Mouse (Mus musculus) retina, postnatal 7 days (tissue): ENCODE data around the gene Rhebl1.

ENCODE experiments used
- DNase-seq: peaks from one replicate; pipeline ENCODE4 v3.0.0-alpha.2; 2012; ENCODE audit warnings: low read depth, low spot score

Gene Rhebl1

DNA sequence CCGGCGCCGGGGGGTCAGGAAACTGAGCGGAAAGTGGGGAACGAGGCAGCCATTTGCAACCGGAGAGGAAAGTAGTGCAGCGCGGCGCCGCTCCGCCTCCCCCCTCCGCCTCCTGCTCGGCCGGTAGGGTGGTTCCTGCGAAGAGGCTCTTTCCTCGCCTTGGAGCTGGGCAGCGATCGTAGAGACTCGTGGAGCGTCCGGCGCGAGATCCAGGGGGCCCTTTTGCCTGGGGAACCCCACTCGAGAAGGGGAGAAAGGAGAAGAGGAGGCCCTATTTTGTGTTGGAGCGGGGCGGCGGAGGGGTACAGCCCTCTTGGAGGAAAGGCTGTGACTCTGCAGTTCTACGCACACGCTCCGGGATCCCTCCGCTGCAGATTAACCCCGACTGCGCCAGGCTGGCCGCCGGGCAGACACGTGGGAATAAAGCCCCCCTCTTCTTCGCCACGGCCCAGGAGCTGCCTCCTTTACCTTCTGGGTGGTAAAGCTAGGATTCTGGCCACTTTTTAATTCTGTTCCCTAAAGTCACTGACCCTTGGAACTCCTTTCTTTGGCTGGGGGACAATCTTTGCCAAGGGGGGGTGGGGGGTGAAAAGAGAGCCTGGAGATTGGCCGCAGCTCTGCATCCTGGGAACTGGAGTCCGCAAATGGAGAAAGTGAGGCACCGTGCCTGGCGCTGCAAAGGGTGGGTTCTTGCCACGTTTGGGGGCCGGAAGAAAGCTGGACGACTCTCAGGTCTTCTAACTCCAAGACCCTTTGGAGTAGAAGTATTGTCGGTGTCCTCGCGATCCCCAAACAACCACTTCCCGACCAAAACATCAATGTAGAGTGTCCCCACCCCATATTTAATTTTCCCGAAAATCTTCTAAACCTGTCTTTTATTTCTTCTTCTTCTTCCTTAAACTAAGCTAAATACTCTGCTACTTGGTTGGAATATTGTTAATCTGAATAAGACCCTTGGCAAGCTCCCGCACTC is 22.1 kb downstream of the Rhebl1 start:
- peak; percentile 91 for DNase-seq

DNA sequence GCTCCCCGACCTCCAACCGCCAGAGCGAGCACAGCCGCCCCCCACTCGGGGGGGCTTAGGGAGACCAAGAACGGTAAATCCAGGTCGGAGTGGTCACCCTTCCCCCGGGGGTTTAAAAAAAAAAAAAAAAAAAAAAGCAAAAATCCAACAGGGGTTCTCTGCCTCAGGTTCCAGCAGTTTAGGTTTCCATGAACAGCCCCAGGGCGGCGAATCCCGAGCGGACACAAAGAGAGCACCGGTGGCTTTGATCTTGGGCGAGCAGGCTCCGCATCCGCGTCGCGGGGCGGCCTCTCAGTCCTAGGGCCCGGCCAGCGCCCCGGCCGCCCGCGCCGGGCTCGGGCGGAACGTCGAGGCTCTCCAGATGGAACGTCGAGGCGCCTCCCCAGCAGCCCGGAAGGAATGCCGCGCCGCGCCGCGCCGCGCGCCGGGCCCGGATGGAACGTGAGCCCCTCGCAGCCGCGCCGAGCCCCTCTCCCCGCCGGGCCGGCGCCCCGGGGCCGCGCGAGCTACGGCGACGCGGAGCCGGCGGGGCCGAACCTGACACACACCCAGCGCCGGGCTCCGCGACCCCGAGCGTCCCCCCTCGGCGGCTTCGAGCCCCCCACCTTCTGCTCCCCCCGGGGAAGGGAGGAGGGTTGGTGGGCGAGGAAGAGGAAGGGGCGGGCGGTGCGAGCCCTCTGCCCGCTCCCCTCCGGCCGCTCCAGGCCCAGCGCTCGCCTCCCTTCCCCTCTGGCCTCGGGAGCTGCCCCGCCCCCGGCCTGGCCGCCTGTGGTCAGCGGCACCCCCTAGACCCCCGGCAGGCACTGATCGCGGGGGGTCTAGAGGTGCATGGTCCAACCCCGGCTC is 23.0 kb downstream of the Rhebl1 start, which contains the start of gene Kmt2d:
Kmt2d (minus strand) TSS at position 135 of the 846 bp plus-strand sequence.
- no peak for DNase-seq

DNA sequence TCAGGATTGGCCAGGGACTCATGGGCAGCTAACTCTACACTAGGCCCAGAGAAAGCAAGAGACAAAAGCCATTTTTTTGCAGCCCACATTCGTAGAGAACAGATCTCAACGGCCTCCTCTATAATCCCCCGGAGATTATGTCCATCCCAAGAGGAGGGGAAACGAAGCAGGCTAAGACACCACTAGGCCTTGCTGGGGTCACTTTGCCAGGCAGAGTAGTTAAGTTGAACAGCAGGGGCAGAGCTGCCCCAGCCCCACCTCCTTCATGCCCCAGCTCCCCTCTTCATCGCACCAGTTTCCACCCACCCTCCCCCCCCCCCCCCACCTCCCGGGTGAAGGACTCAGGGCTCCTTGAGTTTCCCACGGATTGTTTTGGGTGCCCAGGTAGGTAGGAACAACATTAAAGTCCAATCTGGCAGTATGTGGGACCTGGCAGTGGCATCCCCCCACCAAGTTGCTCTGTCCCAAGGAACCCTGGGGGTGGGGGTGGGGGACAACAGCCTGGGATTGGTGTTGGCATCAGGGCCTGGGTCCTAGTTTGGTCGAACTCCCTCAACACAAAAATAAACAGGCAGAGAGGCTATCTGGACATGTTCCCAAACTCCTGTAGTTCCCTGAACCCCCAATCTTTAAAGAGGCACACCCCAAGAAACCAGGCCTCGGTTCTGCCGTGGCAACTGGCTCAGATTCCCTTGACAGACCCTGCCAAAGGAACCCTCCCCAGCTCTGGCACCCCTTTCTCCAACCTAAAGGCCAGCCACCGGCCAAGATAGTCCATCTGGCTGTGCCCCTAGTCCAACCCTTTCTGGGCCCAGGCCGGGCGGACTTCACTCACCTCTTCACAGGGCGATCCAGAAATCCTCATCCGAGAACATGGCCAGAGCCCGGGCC is 23.9 kb downstream of the Rhebl1 start:
- no peak for DNase-seq

DNA sequence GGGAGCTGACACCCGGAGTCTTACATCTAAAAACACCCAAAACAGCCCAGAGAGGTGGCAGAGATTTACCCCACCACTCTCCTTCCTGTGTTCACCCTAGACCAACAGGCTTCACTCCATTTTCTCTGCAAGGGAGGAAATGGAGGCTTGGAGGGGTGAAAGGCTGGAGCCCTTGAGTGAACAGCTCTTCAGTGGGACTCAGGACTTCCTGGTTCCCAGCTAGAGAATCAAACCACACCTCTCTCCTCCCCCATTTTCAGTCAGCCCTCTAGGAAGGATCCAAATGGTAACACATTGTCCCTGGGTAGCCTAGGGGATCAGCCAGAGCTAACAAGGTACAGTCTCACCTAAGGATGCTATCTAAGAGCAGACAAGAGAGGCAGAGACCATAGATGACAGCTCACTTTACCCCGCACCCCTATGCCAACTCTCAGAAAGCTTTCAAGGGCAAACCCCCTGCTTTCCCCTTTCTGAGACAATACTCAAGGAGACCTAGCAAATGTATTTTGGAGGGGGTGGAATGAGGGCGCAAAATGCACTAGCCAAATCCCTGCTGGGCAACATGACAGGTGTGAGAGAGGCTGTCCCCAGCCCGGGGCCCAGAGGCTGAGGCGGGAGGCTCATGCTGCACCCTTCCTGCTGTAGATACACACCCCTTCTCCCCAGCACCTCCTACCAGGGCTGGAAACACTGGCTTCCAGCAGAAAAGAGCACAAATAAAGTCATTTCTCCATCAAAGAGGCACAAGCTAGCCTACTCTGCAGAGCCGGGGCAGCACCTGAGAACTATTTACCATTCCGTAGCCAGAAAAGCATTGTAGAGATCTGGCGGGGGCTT is 24.8 kb downstream of the Rhebl1 start:
- DNase-seq, result no peak

DNA sequence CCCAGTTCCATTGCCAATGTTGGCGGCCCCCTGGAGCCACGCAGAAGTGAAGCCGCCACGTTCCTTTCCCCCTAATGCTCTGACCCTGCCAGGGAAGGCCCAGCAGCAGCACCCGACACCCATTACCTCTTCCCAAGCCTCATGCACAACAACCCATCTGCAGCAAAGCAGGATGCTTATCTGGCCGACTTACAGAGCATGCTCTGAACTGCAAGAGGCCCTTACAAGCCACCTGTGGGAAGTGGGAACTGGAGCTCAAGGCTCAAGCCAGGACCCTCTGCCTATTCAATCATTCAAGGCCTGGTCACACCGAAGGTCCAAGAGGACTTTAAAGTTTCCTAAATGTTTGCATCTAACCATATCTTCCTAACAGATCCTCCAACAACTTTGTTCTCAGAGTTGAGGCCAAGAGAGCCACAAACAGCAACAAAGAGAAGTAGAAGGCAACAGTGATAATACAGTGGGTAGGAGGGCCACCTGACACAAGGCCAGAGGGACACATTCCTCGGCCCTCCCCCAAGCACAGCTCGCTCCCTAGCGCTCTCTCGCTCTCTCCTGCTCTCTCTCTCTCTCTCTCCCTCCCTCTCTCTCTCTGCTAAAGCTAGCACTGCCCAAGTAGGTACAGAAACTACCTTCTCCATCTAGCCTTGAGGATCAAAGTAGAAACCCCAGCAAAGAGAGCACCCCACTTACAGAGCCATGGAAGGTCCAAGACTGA is 25.8 kb downstream of the Rhebl1 start:
- no peak for DNase-seq

DNA sequence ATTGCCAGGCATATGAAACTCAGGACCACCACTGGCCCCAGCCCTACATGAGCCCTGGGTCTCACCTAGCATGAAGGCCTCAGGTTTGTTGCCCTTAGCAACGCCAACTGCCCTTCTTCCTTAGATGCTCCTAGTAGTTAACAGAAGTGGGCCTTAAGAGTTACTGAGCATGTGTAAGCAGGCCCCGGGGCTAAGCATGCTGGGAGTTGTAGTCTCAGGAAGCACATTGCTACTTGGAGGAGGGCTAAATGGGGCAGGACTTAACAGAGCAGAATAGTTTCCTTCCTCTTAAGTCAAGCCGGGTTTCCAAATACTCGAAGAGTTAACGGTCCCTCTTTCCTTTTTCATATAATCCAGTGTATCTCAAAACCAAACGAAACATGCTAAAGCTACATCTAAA is 27.0 kb downstream of the Rhebl1 start:
- no peak for DNase-seq

GRCm38 (mm10) chr15:98866501-98866900 is 27.8 kb downstream of the Rhebl1 start:
- DNase-seq, result no peak

DNA sequence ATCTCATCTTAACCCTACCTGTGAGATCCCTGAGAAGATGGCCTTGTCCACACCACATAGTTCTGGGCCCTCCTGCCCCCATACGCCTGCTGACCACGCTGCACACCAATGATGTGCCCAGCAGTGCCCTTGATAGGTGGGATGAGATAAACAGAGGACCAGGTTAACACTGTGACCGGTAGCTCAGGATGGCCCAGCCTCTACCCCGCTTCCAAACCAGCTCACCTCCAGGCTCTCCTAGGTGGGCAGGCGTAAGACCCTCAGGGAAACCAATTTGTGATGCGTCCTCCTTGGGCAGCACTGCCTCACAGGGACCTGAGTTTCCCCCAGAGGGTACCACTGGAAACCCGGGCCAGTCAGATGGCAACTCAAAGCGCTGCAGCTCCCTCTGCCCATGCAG is 28.6 kb downstream of the Rhebl1 start:
- no peak for DNase-seq

DNA sequence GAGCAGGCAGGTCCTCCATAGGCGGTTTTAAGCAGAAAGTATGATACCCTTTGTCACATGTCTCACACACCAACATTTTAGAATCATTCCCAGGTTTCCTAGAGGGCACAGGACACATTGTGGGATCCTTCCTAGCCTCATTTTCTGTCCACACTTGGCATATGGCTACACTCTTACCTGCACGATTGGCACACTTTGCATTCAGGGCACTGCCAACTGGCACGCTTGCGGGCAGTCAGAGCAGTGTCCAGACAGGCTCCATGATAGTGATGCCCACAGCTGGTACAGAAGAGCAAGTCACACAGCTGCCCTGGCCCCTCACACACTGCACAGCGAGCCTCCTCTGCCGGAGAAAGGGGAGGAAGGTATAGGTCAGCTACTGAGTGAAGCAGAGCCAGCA is 29.4 kb downstream of the Rhebl1 start:
- no peak for DNase-seq

GRCm38 (mm10) chr15:98863451-98863958 is 30.8 kb downstream of the Rhebl1 start:
- DNase-seq, result no peak

DNA sequence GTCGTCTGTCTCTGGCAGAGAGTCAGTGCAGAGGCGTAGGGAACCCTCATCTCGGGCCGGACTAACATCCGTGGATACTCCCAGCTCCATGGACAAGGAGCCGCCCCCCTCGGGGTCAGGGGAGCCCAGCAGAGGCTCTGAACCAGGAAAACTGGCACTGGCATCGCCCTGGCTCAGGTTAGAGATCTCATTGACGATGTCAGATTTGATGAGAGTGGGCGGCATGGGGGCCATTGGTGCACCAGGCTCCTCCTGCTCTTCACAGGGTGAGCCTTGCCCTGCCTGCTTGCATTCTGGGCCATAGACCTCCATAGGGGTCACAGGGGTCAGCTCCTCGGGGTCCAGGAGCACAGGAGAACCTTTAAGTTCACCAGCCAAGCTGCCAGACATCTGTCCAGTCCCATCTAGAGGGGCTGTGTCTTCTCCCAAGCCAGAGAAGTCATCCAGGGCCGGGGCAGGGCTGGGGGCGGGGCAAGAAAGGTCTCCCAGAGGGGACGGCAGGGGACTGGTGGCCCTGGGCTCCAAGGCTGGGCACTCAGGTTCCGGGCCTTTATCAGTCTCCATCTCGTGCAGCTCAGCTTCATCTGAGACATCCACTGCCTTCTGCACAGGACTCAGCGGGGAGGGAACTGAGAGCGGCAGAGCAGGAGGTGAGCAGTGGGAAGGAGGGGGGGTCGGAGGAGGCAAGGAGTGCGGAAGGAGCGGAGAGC is 32.5 kb downstream of the Rhebl1 start:
- no peak for DNase-seq

GRCm38 (mm10) chr15:98860921-98861320 is 33.4 kb downstream of the Rhebl1 start:
- DNase-seq, result no peak

DNA sequence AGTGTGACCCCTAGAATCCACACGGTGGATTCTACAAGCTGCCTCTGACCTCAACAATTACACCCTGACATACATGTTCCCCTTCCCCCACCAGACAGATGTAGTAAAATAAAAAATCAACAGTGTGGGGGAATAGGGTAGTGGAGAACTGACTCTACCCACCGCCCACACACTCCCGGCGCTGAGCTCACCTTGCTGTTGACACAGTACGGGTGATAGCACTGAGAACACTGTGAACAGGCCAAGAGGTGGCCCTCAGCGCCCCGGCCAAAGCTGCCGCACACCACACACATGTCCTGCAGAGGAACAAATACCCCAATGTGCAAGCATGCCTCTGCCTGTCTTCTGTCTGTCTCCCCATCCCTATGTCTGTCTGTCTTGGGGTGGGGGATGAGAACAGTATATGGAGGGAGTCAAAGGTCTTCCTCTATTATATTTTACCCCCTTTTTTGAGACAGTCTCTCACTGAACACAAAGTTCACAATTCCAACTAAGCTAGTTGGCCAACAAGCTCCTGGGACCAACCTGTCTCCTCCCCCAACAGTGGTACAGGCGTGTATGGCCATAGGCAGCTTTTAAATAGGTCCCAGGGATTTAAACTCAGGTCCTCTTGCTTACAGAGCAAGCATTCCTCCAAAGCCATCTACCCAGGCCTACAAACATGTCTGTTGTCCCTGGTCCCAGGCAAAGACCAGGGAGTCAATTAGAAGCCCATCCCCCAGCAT is 34.9 kb downstream of the Rhebl1 start:
- no peak for DNase-seq

- DNase-seq, result no peak
These were observed 40.1 kb downstream of the Rhebl1 start for GRCm38 (mm10) chr15:98854214-98854613.

GRCm38 (mm10) chr15:98853161-98853937 is 41.0 kb downstream of the Rhebl1 start:
- DNase-seq, result no peak

DNA sequence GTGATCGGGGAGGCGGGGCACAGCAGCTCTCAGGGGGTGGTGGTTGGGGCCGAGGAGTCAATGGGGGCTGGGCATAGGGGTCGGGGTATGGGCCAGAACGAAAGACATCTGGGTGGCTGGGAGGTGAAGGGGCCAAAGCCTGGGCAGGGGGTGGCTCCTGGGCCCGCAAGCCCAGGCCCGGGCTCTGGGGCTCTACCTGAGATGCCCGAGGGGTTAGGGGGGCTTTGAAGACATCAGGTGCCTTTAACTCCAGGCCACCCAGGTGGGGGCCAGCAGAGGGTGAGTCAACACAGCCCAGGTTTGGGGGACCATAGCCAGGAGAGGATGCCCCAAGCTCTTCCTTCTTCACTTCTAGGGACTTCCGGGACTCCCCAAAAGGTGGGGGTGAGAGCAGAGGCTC is 41.6 kb downstream of the Rhebl1 start:
- DNase-seq, result no peak

DNA sequence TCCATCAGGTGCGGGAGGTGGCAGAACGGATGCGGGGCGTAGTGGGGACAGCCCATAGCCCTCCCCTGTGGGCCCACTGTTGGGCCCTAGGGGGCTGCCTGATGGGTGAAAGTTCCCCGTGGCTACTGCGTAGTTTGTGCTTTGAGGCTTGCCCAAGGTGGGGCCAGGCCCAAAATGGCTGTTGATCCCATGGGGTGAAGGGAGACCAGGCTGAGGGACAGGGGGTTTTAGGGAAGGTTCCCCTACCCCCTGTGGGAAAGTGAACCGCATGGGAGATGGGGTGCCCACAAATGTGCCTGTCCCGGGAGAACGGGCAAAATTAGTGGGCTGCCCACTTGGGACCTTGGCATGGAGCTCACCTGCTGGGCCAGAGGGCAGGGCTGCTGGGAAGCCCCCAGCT is 42.3 kb downstream of the Rhebl1 start:
- no peak for DNase-seq
